Mouse (Mus musculus) MEL (cell line): ENCODE measurements at regions not wholly inside any gene's neighbourhood (a gene's known extent, or its start where the extent isn't known, plus 50 kb on each side); places are given as distances from the start of the nearest gene placed in this dataset.
A peak's percentile ranks its signal among the peaks of the same experiment; 100 is the strongest.

ENCODE experiments used
- DNase-seq: peaks from one replicate; pipeline ENCODE4 v3.0.0; 2011; ENCODE audit warnings: low read depth, low spot score
- H3K27ac ChIP-seq: 2 replicates; pipeline ENCODE4 v1.5.1; 2012; ENCODE audit warnings: low read depth, mild to moderate bottlenecking, control low read depth, low read length, moderate library complexity; ENCODE audit not compliant: control insufficient read depth
- H3K27me3 ChIP-seq, 2 experiments: fragments of 150-350 bp in 1 of 2; sonication (generic) in 1 of 2; 2 replicates each; pipeline ENCODE4 v1.6.1; 2012; ENCODE audit warnings: low read length in 2 of 2, mild to moderate bottlenecking in 2 of 2, improper control_type of control experiment in 1 of 2, moderate library complexity in 1 of 2; ENCODE audit not compliant: insufficient read depth in 2 of 2, control insufficient read depth in 1 of 2
- H3K36me3 ChIP-seq, 2 experiments: 2 replicates each; pipeline ENCODE4 v1.6.1; 2012 to 2014; ENCODE audit warnings: low read length in 2 of 2, improper control_type of control experiment in 1 of 2, inconsistent platforms in 1 of 2, mild to moderate bottlenecking in 1 of 2; ENCODE audit not compliant: insufficient read depth in 2 of 2, control insufficient read depth in 1 of 2
- H3K4me1 ChIP-seq, 2 experiments: fragments of 150-350 bp in 1 of 2; sonication (generic) in 1 of 2; 2 replicates each; pipeline ENCODE4 v1.6.1; 2012; ENCODE audit warnings: low read length in 2 of 2, improper control_type of control experiment in 1 of 2, mild to moderate bottlenecking in 1 of 2; ENCODE audit not compliant: insufficient read depth in 2 of 2, control insufficient read depth in 1 of 2
- H3K4me3 ChIP-seq, 2 experiments: fragments of 150-350 bp in 1 of 2; sonication (generic) in 1 of 2; 2 replicates each; pipeline ENCODE4 v1.5.1; 2012; ENCODE audit warnings: low read depth in 2 of 2, low read length in 2 of 2, mild to moderate bottlenecking in 2 of 2, moderate library complexity in 2 of 2, control low read depth in 1 of 2, improper control_type of control experiment in 1 of 2; ENCODE audit not compliant: control insufficient read depth in 1 of 2, insufficient read depth in 1 of 2
- H3K79me2 ChIP-seq: 2 replicates; pipeline ENCODE4 v1.6.1; 2012; ENCODE audit warnings: mild to moderate bottlenecking, low read length, moderate library complexity; ENCODE audit not compliant: control insufficient read depth, poor library complexity, insufficient read depth
- H3K9ac ChIP-seq: 2 replicates; pipeline ENCODE4 v1.6.1; 2012; ENCODE audit warnings: low read depth, mild to moderate bottlenecking, control low read depth, low read length, moderate library complexity; ENCODE audit not compliant: control insufficient read depth, poor library complexity, severe bottlenecking
- H3K9me3 ChIP-seq: fragments of 150-350 bp; sonication (generic); replicated peaks from 2 replicates; pipeline ENCODE4 v1.6.1; 2012; ENCODE audit warnings: mild to moderate bottlenecking, low read length, improper control_type of control experiment, moderate library complexity; ENCODE audit not compliant: insufficient read depth
- BHLHE40 ChIP-seq: IDR thresholded peaks from 2 replicates; pipeline ENCODE4 v1.6.1; 2012; ENCODE audit warnings: low read depth, mild to moderate bottlenecking, inconsistent platforms, low read length, improper control_type of control experiment, borderline replicate concordance
- CHD1 ChIP-seq: IDR thresholded peaks from 2 replicates; pipeline ENCODE4 v1.6.1; 2012; ENCODE audit warnings: low read depth, mild to moderate bottlenecking, inconsistent platforms, low read length, improper control_type of control experiment
- CHD2 ChIP-seq: IDR thresholded peaks from 2 replicates; pipeline ENCODE4 v1.6.1; 2011; ENCODE audit warnings: low read length, improper control_type of control experiment
- CTCF ChIP-seq, 3 experiments: IDR thresholded peaks in 2 of 3; conservative IDR thresholded peaks in 1 of 3; 2 replicates each; pipeline ENCODE4 v1.5.1; 2011 to 2012; ENCODE audit warnings: low read length in 3 of 3, low read depth in 2 of 3, mild to moderate bottlenecking in 2 of 3, improper control_type of control experiment in 1 of 3, inconsistent platforms in 1 of 3, mixed read lengths in 1 of 3, moderate library complexity in 1 of 3; ENCODE audit not compliant: control insufficient read depth in 1 of 3, insufficient read depth in 1 of 3, poor library complexity in 1 of 3, severe bottlenecking in 1 of 3
- E2F4 ChIP-seq: IDR thresholded peaks from 2 replicates; pipeline ENCODE4 v1.6.1; 2011; ENCODE audit warnings: low read depth, low read length, improper control_type of control experiment, borderline replicate concordance
- EP300 ChIP-seq, 2 experiments: IDR thresholded peaks; 2 replicates each; pipeline ENCODE4 v1.6.1; 2011; ENCODE audit warnings: improper control_type of control experiment in 2 of 2, low read length in 2 of 2, low read depth in 1 of 2, mild to moderate bottlenecking in 1 of 2
- ETS1 ChIP-seq: IDR thresholded peaks from 2 replicates; pipeline ENCODE4 v1.6.1; 2012; ENCODE audit warnings: low read depth, mild to moderate bottlenecking, inconsistent platforms, low read length, improper control_type of control experiment, moderate library complexity
- GABPA ChIP-seq: IDR thresholded peaks from 2 replicates; pipeline ENCODE4 v1.6.1; 2012; ENCODE audit warnings: low read depth, mild to moderate bottlenecking, inconsistent platforms, low read length, improper control_type of control experiment, moderate library complexity
- GATA1 ChIP-seq: IDR thresholded peaks from 2 replicates; pipeline ENCODE4 v1.6.1; 2011; ENCODE audit warnings: low read depth, low read length, improper control_type of control experiment
- HCFC1 ChIP-seq: IDR thresholded peaks from 2 replicates; pipeline ENCODE4 v1.6.1; 2012; ENCODE audit warnings: low read depth, mild to moderate bottlenecking, inconsistent platforms, low read length, improper control_type of control experiment, moderate library complexity
- JUND ChIP-seq: IDR thresholded peaks from 2 replicates; pipeline ENCODE4 v1.6.1; 2011; ENCODE audit warnings: low read depth, mild to moderate bottlenecking, improper control_type of control experiment, low read length
- KAT2A ChIP-seq: conservative IDR thresholded peaks from 2 replicates; pipeline ENCODE4 v1.6.1; 2012; ENCODE audit warnings: low read depth, low read length, improper control_type of control experiment, inconsistent platforms
- MAZ ChIP-seq: IDR thresholded peaks from 2 replicates; pipeline ENCODE4 v1.6.1; 2012; ENCODE audit warnings: low read depth, mild to moderate bottlenecking, inconsistent platforms, low read length, improper control_type of control experiment
- MEF2A ChIP-seq: IDR thresholded peaks from 2 replicates; pipeline ENCODE4 v1.6.1; 2014; ENCODE audit warnings: low read depth, mild to moderate bottlenecking, inconsistent platforms, low read length, improper control_type of control experiment; ENCODE audit not compliant: poor library complexity, insufficient replicate concordance, severe bottlenecking; ENCODE audit errors: extremely low read depth
- MYB ChIP-seq: IDR thresholded peaks from 2 replicates; pipeline ENCODE4 v1.6.1; 2011; ENCODE audit warnings: mild to moderate bottlenecking, low read depth, low read length, improper control_type of control experiment
- NELFE ChIP-seq: IDR thresholded peaks from 2 replicates; pipeline ENCODE4 v1.6.1; 2011; ENCODE audit warnings: low read depth, low read length, improper control_type of control experiment
- NRF1 ChIP-seq: IDR thresholded peaks from 2 replicates; pipeline ENCODE4 v1.6.1; 2014; ENCODE audit warnings: low read depth, mild to moderate bottlenecking, inconsistent platforms, low read length, improper control_type of control experiment, moderate library complexity; ENCODE audit not compliant: poor library complexity, insufficient read depth, severe bottlenecking
- POLR2AphosphoS2 ChIP-seq: IDR thresholded peaks from 2 replicates; pipeline ENCODE4 v1.6.1; 2011; ENCODE audit warnings: low read length, improper control_type of control experiment
- POLR2AphosphoS5 ChIP-seq: IDR thresholded peaks from 2 replicates; pipeline ENCODE4 v1.6.1; 2012; ENCODE audit warnings: low read depth, borderline replicate concordance, mild to moderate bottlenecking, inconsistent platforms, low read length, moderate library complexity, mixed read lengths
- RAD21 ChIP-seq: IDR thresholded peaks from 2 replicates; pipeline ENCODE4 v1.6.1; 2011; ENCODE audit warnings: mild to moderate bottlenecking, low read depth, low read length, improper control_type of control experiment
- RCOR1 ChIP-seq: IDR thresholded peaks from 2 replicates; pipeline ENCODE4 v1.6.1; 2012; ENCODE audit warnings: low read depth, mild to moderate bottlenecking, inconsistent platforms, low read length, improper control_type of control experiment
- SIN3A ChIP-seq: IDR thresholded peaks from 2 replicates; pipeline ENCODE4 v1.6.1; 2012; ENCODE audit warnings: low read length, improper control_type of control experiment, inconsistent platforms
- SMC3 ChIP-seq: IDR thresholded peaks from 2 replicates; pipeline ENCODE4 v1.6.1; 2011; ENCODE audit warnings: low read depth, low read length, improper control_type of control experiment
- TBP ChIP-seq: IDR thresholded peaks from 2 replicates; pipeline ENCODE4 v1.8.0; 2011; ENCODE audit warnings: low read depth, low read length, improper control_type of control experiment
- TCF12 ChIP-seq: IDR thresholded peaks from 2 replicates; pipeline ENCODE4 v1.6.1; 2014; ENCODE audit warnings: low read depth, mild to moderate bottlenecking, inconsistent platforms, low read length, improper control_type of control experiment, moderate library complexity
- UBTF ChIP-seq: IDR thresholded peaks from 2 replicates; pipeline ENCODE4 v1.6.1; 2012; ENCODE audit warnings: low read depth, mild to moderate bottlenecking, inconsistent platforms, low read length, improper control_type of control experiment, moderate library complexity, borderline replicate concordance; ENCODE audit not compliant: insufficient read depth
- USF1 ChIP-seq: IDR thresholded peaks from 2 replicates; pipeline ENCODE4 v1.6.1; 2014; ENCODE audit warnings: low read depth, mild to moderate bottlenecking, inconsistent platforms, low read length, improper control_type of control experiment, moderate library complexity
- ZKSCAN1 ChIP-seq: IDR thresholded peaks from 2 replicates; pipeline ENCODE4 v1.6.1; 2012; ENCODE audit warnings: low read depth, mild to moderate bottlenecking, inconsistent platforms, low read length, improper control_type of control experiment, moderate library complexity
- ZMIZ1 ChIP-seq: IDR thresholded peaks from 2 replicates; pipeline ENCODE4 v1.6.1; 2012; ENCODE audit warnings: low read depth, mild to moderate bottlenecking, inconsistent platforms, low read length, improper control_type of control experiment, moderate library complexity
- ZNF384 ChIP-seq: IDR thresholded peaks from 2 replicates; pipeline ENCODE4 v1.6.1; 2012; ENCODE audit warnings: low read depth, mild to moderate bottlenecking, inconsistent platforms, low read length, improper control_type of control experiment

DNA sequence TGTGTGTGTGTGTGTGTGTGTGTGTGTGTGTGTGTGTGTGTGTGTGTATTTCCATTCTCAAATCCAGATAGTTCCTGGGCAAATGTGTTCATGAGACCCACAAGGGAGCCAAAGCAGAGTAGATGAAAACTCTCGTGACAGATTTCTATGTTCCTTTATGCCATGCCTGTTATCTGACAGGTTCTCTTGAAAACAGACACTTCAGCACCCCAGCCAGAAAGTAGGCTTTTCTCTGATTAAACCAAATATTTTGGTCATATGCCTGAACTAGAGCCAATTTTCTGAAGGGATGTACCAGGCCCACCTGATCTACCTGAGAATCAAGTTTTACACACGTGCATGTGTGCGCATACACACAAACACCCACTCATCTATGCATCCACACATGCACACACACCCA lies 95.5 kb downstream of the Psat1 start:
- no peak overlapping the region for H3K9ac ChIP-seq
- TF ChIP-seq RCOR1 (0 out of 2 replicates have a peak, but pooled peaks have one; percentile 41), ETS1 (peak; percentile 55), ZNF384 (no peak), KAT2A (no peak), TCF12 (peak; percentile 55; the same call in 1 of the 2 replicates), MEF2A (no peak), SMC3 (no peak), JUND (no peak), BHLHE40 (peak; percentile 61; the same call in 1 of the 2 replicates), GATA1 (no peak), EP300 (IDR thresholded peaks at IDR 0.05; ENCODE audit: low read depth in 1 of 2, low read length in 2 of 2) (peak; percentile 39 to 53; a peak in 3 of 4 replicates), SIN3A (peak; percentile 49; the same call in 1 of the 2 replicates)
- TF ChIP-seq, all 39 proteins: peak for 6
- Histone ChIP-seq H3K27me3 (no peaks in the 10 kb centered on the region), H3K79me2 (no peaks in the 10 kb centered on the region), H3K36me3 (peaks cover 0 to 42% of the 10 kb centered on the region in 2 experiments; a peak in 2 of 4 replicates), H3K4me1 (peaks cover 38 to 41% of the 10 kb centered on the region in 2 experiments), H3K27ac (peak overlapping the region; percentile 86; the same call in 1 of the 2 replicates), H3K4me3 (no peak overlapping the region), H3K9me3 (no peaks in the 10 kb centered on the region)
- DNase-seq = no peak

DNA sequence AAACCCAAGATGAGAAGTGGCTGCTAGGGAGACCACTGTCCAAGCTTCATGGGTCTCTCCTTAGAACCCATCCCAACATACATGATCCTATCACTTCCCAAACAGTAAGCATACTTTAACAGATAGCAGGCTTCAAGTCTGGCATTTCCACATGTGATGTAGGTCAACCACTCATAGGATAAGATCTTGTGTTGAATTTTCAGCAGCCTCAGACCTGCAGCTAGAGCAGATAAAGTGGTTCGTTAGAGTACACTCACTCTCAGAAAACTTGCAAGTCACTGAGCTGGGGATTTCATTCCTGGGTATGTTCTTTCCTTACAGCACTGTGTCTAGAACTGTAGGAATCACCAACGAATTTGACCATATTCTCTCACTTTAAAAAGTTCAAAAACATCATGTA lies 96.4 kb downstream of the Psat1 start:
- Histone ChIP-seq H3K4me1 (peaks cover 40 to 41% of the 10 kb centered on the region in 2 experiments), H3K79me2 (no peaks in the 10 kb centered on the region), H3K9ac (no peak overlapping the region), H3K27ac (peak overlapping the region; percentile 86), H3K9me3 (no peaks in the 10 kb centered on the region), H3K4me3 (no peak overlapping the region), H3K27me3 (no peaks in the 10 kb centered on the region), H3K36me3 (peaks cover 0 to 42% of the 10 kb centered on the region in 2 experiments; a peak in 2 of 4 replicates)
- peak; percentile 54 for DNase-seq
- TF ChIP-seq ZKSCAN1 = no peak
- TF ChIP-seq NRF1 = no peak
- TF ChIP-seq CHD2 = no peak
- peak; percentile 76 for TF ChIP-seq MYB
- peak; percentile 82 to 90 for TF ChIP-seq EP300 (IDR thresholded peaks at IDR 0.05; ENCODE audit: low read depth in 1 of 2, low read length in 2 of 2)
- TF ChIP-seq RAD21 = no peak
- no peak for TF ChIP-seq SMC3
- no peak for TF ChIP-seq USF1
- no peak for TF ChIP-seq JUND
- TF ChIP-seq POLR2AphosphoS5 = no peak
- 0 out of 2 replicates have a peak, but pooled peaks have one; percentile 15 for TF ChIP-seq TBP
- no peak for TF ChIP-seq ZMIZ1
- TF ChIP-seq NELFE = no peak
- TF ChIP-seq E2F4 = no peak
- TF ChIP-seq BHLHE40 = peak; percentile 70; the same call in 1 of the 2 replicates
- TF ChIP-seq ZNF384 = no peak
- TF ChIP-seq CHD1 = no peak
- no peak for TF ChIP-seq MAZ
- no peak for TF ChIP-seq POLR2AphosphoS2
- peak; percentile 86 for TF ChIP-seq GATA1
- no peak for TF ChIP-seq UBTF
- TF ChIP-seq ETS1 = peak; percentile 82
- TF ChIP-seq KAT2A = no peak
- 0 out of 2 replicates have a peak, but pooled peaks have one; percentile 44 for TF ChIP-seq GABPA
- no peak for TF ChIP-seq MEF2A
- no peak for TF ChIP-seq HCFC1
- no peak for TF ChIP-seq CTCF (IDR thresholded peaks at IDR 0.05 in 2 of 3, conservative IDR thresholded peaks at IDR 0.05 in 1 of 3; ENCODE audit: control insufficient read depth in 1 of 3, insufficient read depth in 1 of 3, low read depth in 2 of 3, low read length in 3 of 3, poor library complexity in 1 of 3, severe bottlenecking in 1 of 3)
